Mouse (Mus musculus) neural tube, embryonic 13.5 days (tissue): ENCODE measurements around the gene Cisd3. TPM values are rescaled to one million over a fixed set of nuclear protein-coding genes. Genes with fewer than 3 reads are reported as not detected.
A peak's percentile ranks its signal among the peaks of the same experiment; 100 is the strongest.

ENCODE experiments used
- ATAC-seq: fragments of 200-750 bp; cut with Nextera tagmentation; 2 replicates; pipeline ENCODE4 v1.8.0; 2017; ENCODE audit warnings: low read depth, mild to moderate bottlenecking, moderate TSS enrichment, moderate library complexity
- H3K27ac ChIP-seq: fragments of 300-500 bp; sonication (generic); replicated peaks from 2 replicates; pipeline ENCODE4 v1.5.1; 2015; ENCODE audit warnings: moderate library complexity, mild to moderate bottlenecking, inconsistent platforms
- H3K27me3 ChIP-seq: fragments of 300-500 bp; sonication (generic); 2 replicates; pipeline ENCODE4 v1.6.1; 2015; ENCODE audit warnings: mild to moderate bottlenecking, inconsistent platforms
- H3K36me3 ChIP-seq: fragments of 300-500 bp; sonication (generic); 2 replicates; pipeline ENCODE4 v1.6.1; 2015; ENCODE audit warnings: mild to moderate bottlenecking, inconsistent platforms
- H3K4me1 ChIP-seq: fragments of 300-500 bp; sonication (generic); replicated peaks from 2 replicates; pipeline ENCODE4 v1.6.1; 2015; ENCODE audit warnings: inconsistent platforms
- H3K4me2 ChIP-seq: fragments of 300-500 bp; sonication (generic); 2 replicates; pipeline ENCODE4 v1.6.1; 2015; ENCODE audit warnings: inconsistent platforms, mild to moderate bottlenecking, moderate library complexity
- H3K4me3 ChIP-seq: fragments of 300-500 bp; sonication (generic); 2 replicates; pipeline ENCODE4 v1.5.1; 2015; ENCODE audit warnings: mild to moderate bottlenecking, inconsistent platforms
- H3K9ac ChIP-seq: fragments of 300-500 bp; sonication (generic); 2 replicates; pipeline ENCODE4 v1.6.1; 2015; ENCODE audit warnings: moderate library complexity, mild to moderate bottlenecking, inconsistent platforms
- H3K9me3 ChIP-seq: fragments of 300-500 bp; sonication (generic); 2 replicates; pipeline ENCODE4 v1.6.1; 2016; ENCODE audit warnings: inconsistent platforms
- WGBS: fragments of 180-500 bp; shearing (Covaris S2); methylation state at CpG from one replicate; pipeline ENCODE4 v1.1.7; 2015; 5-methylcytosine and 5-hydroxymethylcytosine counted together
- polyA plus RNA-seq: library from polyadenylated mRNA; unstranded; fragments of >200 nt; fragmentation: Nextera tagmentation; extraction: Ambion mirVana; gene quantifications from 2 replicates; pipeline ENCODE4 v1.2.1, GENCODE M21; 2015

Gene Cisd3
- polyA plus RNA-seq, 1 experiment from 2014 or later, result 40.5 TPM

- H3K9ac ChIP-seq, result no peak overlapping the region
- peaks cover 95% of the 10 kb centered on the region for H3K36me3 ChIP-seq
- no peak overlapping the region for H3K4me2 ChIP-seq
Observed at GRCm38 (mm10) chr11:97677842-97678241, 7.8 kb upstream of the Cisd3 start.

DNA sequence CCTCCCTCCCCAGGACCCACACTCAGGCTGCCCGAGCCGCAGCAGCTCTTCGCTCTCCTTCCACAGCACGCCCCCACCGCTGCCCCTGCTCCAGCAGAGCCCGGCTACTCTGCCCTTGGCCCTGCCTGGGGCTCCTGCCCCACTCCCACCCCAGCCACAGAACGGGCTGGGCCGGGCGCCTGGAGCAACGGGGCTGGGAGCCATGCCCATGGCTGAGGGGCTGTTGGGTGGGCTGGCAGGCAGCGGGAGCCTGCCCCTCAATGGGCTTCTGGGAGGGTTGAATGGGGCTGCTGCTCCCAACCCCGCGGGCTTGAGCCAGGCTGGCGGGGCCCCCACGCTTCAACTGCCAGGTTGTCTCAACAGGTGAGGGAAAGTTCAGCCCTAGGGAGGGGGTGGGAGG, 7.3 kb upstream of the Cisd3 start:
- H3K9ac ChIP-seq, result no peak overlapping the region
- no peak for ATAC-seq
- no peak overlapping the region for H3K27ac ChIP-seq
- H3K4me2 ChIP-seq, result no peak overlapping the region
- H3K4me3 ChIP-seq, result no peak overlapping the region
- no peaks in the 10 kb centered on the region for H3K27me3 ChIP-seq
- whole genome bisulfite sequencing, result 82% methylated on average over 15 of the region's 15 CpGs
- H3K9me3 ChIP-seq, result no peaks in the 10 kb centered on the region
- peaks cover 91% of the 10 kb centered on the region for H3K36me3 ChIP-seq
- peaks cover 27% of the 10 kb centered on the region for H3K4me1 ChIP-seq

More at GRCm38 (mm10) chr11:97677842-97678241, 7.8 kb upstream of the Cisd3 start:
- Histone ChIP-seq H3K27ac (no peak overlapping the region), H3K4me1 (peaks cover 27% of the 10 kb centered on the region), H3K27me3 (no peaks in the 10 kb centered on the region), H3K9me3 (no peaks in the 10 kb centered on the region), H3K4me3 (no peak overlapping the region)
- no peak for ATAC-seq
- WGBS, result 47% methylated on average over 8 of the region's 8 CpGs

DNA sequence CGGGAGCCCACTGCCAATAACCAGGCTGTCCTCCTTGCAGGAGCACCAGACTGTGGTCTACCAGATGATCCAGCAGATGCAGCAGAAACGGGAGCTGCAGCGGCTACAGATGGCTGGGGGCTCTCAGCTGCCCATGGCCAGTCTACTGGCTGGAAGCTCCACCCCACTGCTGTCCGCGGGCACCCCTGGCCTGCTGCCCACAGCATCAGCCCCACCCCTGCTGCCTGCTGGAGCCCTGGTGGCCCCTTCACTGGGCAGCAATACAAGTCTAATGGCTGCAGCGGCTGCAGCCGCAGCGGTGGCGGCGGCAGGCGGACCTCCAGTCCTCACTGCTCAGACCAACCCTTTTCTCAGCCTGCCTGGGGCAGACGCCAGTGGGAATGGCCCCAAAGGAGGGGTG, 5.2 kb upstream of the Cisd3 start:
- H3K4me1 ChIP-seq, result peaks cover 38% of the 10 kb centered on the region
- no peaks in the 10 kb centered on the region for H3K9me3 ChIP-seq
- H3K4me3 ChIP-seq, result no peak overlapping the region
- H3K27me3 ChIP-seq, result no peaks in the 10 kb centered on the region
- peaks cover 69% of the 10 kb centered on the region for H3K36me3 ChIP-seq
- 0 out of 2 replicates have a peak overlapping the region, but pooled peaks have one; percentile 14 for H3K9ac ChIP-seq
- H3K27ac ChIP-seq, result peak overlapping the region; percentile 43
- H3K4me2 ChIP-seq, result no peak overlapping the region
- ATAC-seq, result peak; percentile 33
- WGBS, result 69% methylated on average over 12 of the region's 12 CpGs

DNA sequence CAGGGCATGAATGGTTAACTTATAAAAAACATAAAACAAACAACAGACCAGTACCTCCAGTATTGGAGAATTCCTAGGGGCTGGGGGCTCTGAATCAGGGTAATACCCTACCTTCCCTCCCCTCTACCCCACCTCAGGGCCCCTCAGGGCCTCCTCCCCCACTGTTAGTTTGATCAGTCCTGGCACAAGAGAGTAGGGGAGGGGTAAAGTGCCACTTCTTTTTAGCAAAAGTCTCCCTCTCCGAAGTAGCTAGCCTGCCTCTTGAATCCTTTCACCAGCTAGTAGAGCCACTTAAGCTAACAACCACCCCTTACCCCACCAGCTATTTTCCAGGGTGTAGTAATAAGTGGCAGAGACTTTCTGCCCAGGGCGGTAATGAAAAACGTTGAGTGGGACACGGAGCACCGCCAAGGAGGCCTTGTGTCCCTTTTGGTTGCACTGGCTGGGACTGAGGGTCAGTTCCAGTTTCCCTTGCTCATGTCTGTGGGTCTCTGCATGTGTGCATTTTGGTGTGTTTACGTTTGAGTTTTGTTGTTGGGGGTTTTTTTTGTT, 3.0 kb upstream of the Cisd3 start:
- Histone ChIP-seq H3K27me3 (no peaks in the 10 kb centered on the region), H3K4me2 (no peak overlapping the region), H3K4me3 (no peak overlapping the region), H3K9me3 (no peaks in the 10 kb centered on the region), H3K9ac (no peak overlapping the region), H3K4me1 (peaks cover 45% of the 10 kb centered on the region), H3K27ac (no peak overlapping the region), H3K36me3 (peaks cover 51% of the 10 kb centered on the region)
- ATAC-seq, result no peak
- 88% methylated on average over 6 of the region's 6 CpGs for WGBS

GRCm38 (mm10) chr11:97684063-97684680, 1.5 kb upstream of the Cisd3 start:
- Histone ChIP-seq H3K4me1 (peaks cover 39% of the 10 kb centered on the region), H3K27me3 (no peaks in the 10 kb centered on the region), H3K27ac (no peak overlapping the region), H3K9me3 (no peaks in the 10 kb centered on the region), H3K4me3 (no peak overlapping the region), H3K36me3 (peaks cover 50% of the 10 kb centered on the region), H3K9ac (no peak overlapping the region), H3K4me2 (no peak overlapping the region)
- 88% methylated on average over 6 of the region's 6 CpGs for WGBS
- no peak for ATAC-seq

- peak overlapping the region; percentile 65; the same call in 1 of the 2 replicates for H3K9ac ChIP-seq
- no peak for ATAC-seq
- H3K36me3 ChIP-seq, result peaks cover 50% of the 10 kb centered on the region
- no peaks in the 10 kb centered on the region for H3K9me3 ChIP-seq
- peak overlapping the region; percentile 52; the same call in 1 of the 2 replicates for H3K27ac ChIP-seq
- H3K27me3 ChIP-seq, result no peaks in the 10 kb centered on the region
- no peak overlapping the region for H3K4me3 ChIP-seq
- 43% methylated on average over 7 of the region's 7 CpGs for WGBS
- peaks cover 39% of the 10 kb centered on the region for H3K4me1 ChIP-seq
- peak overlapping the region; percentile 76; the same call in 1 of the 2 replicates for H3K4me2 ChIP-seq
Observed at GRCm38 (mm10) chr11:97684766-97685165, 860 bp upstream of the Cisd3 start.

DNA sequence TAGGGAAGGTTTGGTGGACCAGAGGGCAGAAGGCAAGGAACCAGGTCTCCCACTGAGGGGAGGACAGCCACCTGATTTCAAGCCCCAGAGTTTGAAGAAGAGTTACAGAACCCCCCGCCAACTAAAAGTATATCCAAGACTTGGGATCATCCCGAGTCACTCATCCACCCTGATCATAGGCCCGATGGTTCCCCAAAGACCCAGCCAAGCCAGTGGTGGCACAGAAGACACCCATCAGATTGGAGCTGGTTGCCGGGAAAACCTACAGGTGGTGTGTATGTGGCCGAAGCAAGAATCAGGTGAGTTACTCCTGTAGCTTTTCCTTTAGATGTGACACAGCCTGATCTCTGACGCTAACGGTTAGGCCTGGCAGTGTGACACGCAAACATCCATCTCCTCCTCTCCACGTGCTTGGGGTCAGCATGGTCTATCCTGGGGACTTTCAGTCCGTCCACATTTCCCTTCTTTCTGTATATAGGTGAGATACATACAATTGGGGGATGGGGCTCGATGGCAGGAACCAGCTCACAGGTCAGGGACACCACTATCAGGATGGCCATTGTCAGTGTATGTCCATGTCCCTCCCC, 789 bp downstream of the Cisd3 start:
- H3K27me3 ChIP-seq, result no peaks in the 10 kb centered on the region
- peak overlapping the region; percentile 42 for H3K4me3 ChIP-seq
- peaks cover 29% of the 10 kb centered on the region for H3K4me1 ChIP-seq
- H3K36me3 ChIP-seq, result peaks cover 52% of the 10 kb centered on the region
- ATAC-seq, result no peak
- H3K9ac ChIP-seq, result peak overlapping the region; percentile 65; the same call in 1 of the 2 replicates
- whole genome bisulfite sequencing, result 73% methylated on average over 11 of the region's 11 CpGs
- H3K9me3 ChIP-seq, result no peaks in the 10 kb centered on the region
- no peak overlapping the region for H3K27ac ChIP-seq
- peak overlapping the region; percentile 76 for H3K4me2 ChIP-seq

- H3K4me3 ChIP-seq, result no peak overlapping the region
- WGBS, result 71% methylated on average over 3 of the region's 3 CpGs
- H3K27me3 ChIP-seq, result no peaks in the 10 kb centered on the region
- H3K4me2 ChIP-seq, result no peak overlapping the region
- ATAC-seq, result no peak
- no peaks in the 10 kb centered on the region for H3K9me3 ChIP-seq
- H3K27ac ChIP-seq, result no peak overlapping the region
- peaks cover 29% of the 10 kb centered on the region for H3K4me1 ChIP-seq
- no peak overlapping the region for H3K9ac ChIP-seq
- H3K36me3 ChIP-seq, result peaks cover 52% of the 10 kb centered on the region
Observed at GRCm38 (mm10) chr11:97687061-97687460, 1.4 kb downstream of the Cisd3 start.

DNA sequence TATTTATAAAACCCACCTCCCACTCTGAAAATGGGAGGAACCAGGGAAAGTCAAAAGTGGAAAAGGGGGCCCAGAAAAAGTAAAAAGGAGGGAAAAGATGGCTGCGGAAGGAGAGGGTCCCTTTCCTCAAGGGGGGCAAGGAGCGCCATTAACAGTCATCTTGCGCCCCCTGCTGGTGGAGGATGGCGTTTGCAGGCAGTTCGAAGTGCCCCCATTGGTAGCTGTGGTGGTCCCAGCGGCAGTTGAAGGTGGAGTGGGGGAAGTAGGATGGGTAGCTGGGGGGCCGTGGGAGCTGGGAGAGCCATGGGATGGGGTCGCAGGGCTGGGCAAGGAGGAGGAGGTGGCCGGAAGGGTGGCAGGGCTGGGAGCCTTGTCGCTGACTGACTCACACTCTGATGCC, 4.2 kb downstream of the Cisd3 start:
- Histone ChIP-seq H3K27ac (no peak overlapping the region), H3K4me1 (peaks cover 42% of the 10 kb centered on the region), H3K27me3 (no peaks in the 10 kb centered on the region), H3K9me3 (no peaks in the 10 kb centered on the region), H3K4me3 (no peak overlapping the region), H3K4me2 (no peak overlapping the region), H3K36me3 (peaks cover 61% of the 10 kb centered on the region), H3K9ac (0 out of 2 replicates have a peak overlapping the region, but pooled peaks have one; percentile 12)
- WGBS, result 28% methylated on average over 10 of the region's 10 CpGs
- no peak for ATAC-seq

GRCm38 (mm10) chr11:97694435-97694834, 8.8 kb downstream of the Cisd3 start:
- Histone ChIP-seq H3K9me3 (no peaks in the 10 kb centered on the region), H3K27me3 (no peaks in the 10 kb centered on the region), H3K4me2 (peak overlapping the region; percentile 91), H3K9ac (peak overlapping the region; percentile 41; the same call in 1 of the 2 replicates), H3K36me3 (peaks cover 40% of the 10 kb centered on the region), H3K4me1 (peaks cover 52% of the 10 kb centered on the region), H3K4me3 (0 out of 2 replicates have a peak overlapping the region, but pooled peaks have one; percentile 0), H3K27ac (peak overlapping the region; percentile 86)
- WGBS, result 77% methylated on average over 4 of the region's 4 CpGs
- no peak for ATAC-seq

GRCm38 (mm10) chr11:97694921-97695711, 9.5 kb downstream of the Cisd3 start:
- Histone ChIP-seq H3K4me3 (peak overlapping the region; percentile 27), H3K4me1 (peaks cover 52% of the 10 kb centered on the region), H3K4me2 (peak overlapping the region; percentile 91), H3K36me3 (peaks cover 33% of the 10 kb centered on the region), H3K9me3 (no peaks in the 10 kb centered on the region), H3K27me3 (no peaks in the 10 kb centered on the region), H3K27ac (peak overlapping the region; percentile 86), H3K9ac (peak overlapping the region; percentile 62)
- 51% methylated on average over 17 of the region's 17 CpGs for WGBS
- ATAC-seq, result no peak
